Mouse (Mus musculus) MEL (cell line): Measurements from ENCODE around the gene Btbd35f21. TPM values are rescaled to one million over a fixed set of nuclear protein-coding genes. Genes with fewer than 3 reads are reported as not detected.
"Not testable (repeated sequence)": the region's sequence is repeated elsewhere in the genome, so short reads cannot be mapped to it uniquely, and the experiment has no call there.

Experiments used
- DNase-seq: peaks from one replicate; pipeline ENCODE4 v3.0.0; 2011; ENCODE audit warnings: low read depth, low spot score
- H3K27ac ChIP-seq: 2 replicates; pipeline ENCODE4 v1.5.1; 2012; ENCODE audit warnings: low read depth, mild to moderate bottlenecking, control low read depth, low read length, moderate library complexity; ENCODE audit not compliant: control insufficient read depth
- H3K27me3 ChIP-seq, 2 experiments: fragments of 150-350 bp in 1 of 2; sonication (generic) in 1 of 2; 2 replicates each; pipeline ENCODE4 v1.6.1; 2012; ENCODE audit warnings: low read length in 2 of 2, mild to moderate bottlenecking in 2 of 2, improper control_type of control experiment in 1 of 2, moderate library complexity in 1 of 2; ENCODE audit not compliant: insufficient read depth in 2 of 2, control insufficient read depth in 1 of 2
- H3K36me3 ChIP-seq, 2 experiments: 2 replicates each; pipeline ENCODE4 v1.6.1; 2012 to 2014; ENCODE audit warnings: low read length in 2 of 2, improper control_type of control experiment in 1 of 2, inconsistent platforms in 1 of 2, mild to moderate bottlenecking in 1 of 2; ENCODE audit not compliant: insufficient read depth in 2 of 2, control insufficient read depth in 1 of 2
- H3K4me1 ChIP-seq, 2 experiments: fragments of 150-350 bp in 1 of 2; sonication (generic) in 1 of 2; 2 replicates each; pipeline ENCODE4 v1.6.1; 2012; ENCODE audit warnings: low read length in 2 of 2, improper control_type of control experiment in 1 of 2, mild to moderate bottlenecking in 1 of 2; ENCODE audit not compliant: insufficient read depth in 2 of 2, control insufficient read depth in 1 of 2
- H3K4me3 ChIP-seq, 2 experiments: fragments of 150-350 bp in 1 of 2; sonication (generic) in 1 of 2; 2 replicates each; pipeline ENCODE4 v1.5.1; 2012; ENCODE audit warnings: low read depth in 2 of 2, low read length in 2 of 2, mild to moderate bottlenecking in 2 of 2, moderate library complexity in 2 of 2, control low read depth in 1 of 2, improper control_type of control experiment in 1 of 2; ENCODE audit not compliant: control insufficient read depth in 1 of 2, insufficient read depth in 1 of 2
- H3K79me2 ChIP-seq: 2 replicates; pipeline ENCODE4 v1.6.1; 2012; ENCODE audit warnings: mild to moderate bottlenecking, low read length, moderate library complexity; ENCODE audit not compliant: control insufficient read depth, poor library complexity, insufficient read depth
- H3K9ac ChIP-seq: 2 replicates; pipeline ENCODE4 v1.6.1; 2012; ENCODE audit warnings: low read depth, mild to moderate bottlenecking, control low read depth, low read length, moderate library complexity; ENCODE audit not compliant: control insufficient read depth, poor library complexity, severe bottlenecking
- H3K9me3 ChIP-seq: fragments of 150-350 bp; sonication (generic); replicated peaks from 2 replicates; pipeline ENCODE4 v1.6.1; 2012; ENCODE audit warnings: mild to moderate bottlenecking, low read length, improper control_type of control experiment, moderate library complexity; ENCODE audit not compliant: insufficient read depth
- polyA plus RNA-seq, 2 experiments: library from polyadenylated mRNA; stranded (reverse) in 1 of 2; unstranded in 1 of 2; fragments of >175 nt in 1 of 2; fragments of >200 nt in 1 of 2; gene quantifications; 2 replicates each; pipeline versions ENCODE4 v1.2.1 to v1.2.4; 2012; ENCODE audit warnings: low replicate concordance in 2 of 2, low read depth in 1 of 2; ENCODE audit not compliant: insufficient read length in 2 of 2, insufficient read depth in 1 of 2, missing spikeins in 1 of 2
- total RNA-seq: library from RNA; depleted of rRNA; stranded (reverse); fragments of 300-350 nt; gene quantifications from 2 replicates; pipeline ENCODE4 v1.2.3, GENCODE M21; 2012; rRNA removed

The Btbd35f21 gene
- total RNA-seq = not detected in 2 replicates
- polyA plus RNA-seq = not detected

DNA sequence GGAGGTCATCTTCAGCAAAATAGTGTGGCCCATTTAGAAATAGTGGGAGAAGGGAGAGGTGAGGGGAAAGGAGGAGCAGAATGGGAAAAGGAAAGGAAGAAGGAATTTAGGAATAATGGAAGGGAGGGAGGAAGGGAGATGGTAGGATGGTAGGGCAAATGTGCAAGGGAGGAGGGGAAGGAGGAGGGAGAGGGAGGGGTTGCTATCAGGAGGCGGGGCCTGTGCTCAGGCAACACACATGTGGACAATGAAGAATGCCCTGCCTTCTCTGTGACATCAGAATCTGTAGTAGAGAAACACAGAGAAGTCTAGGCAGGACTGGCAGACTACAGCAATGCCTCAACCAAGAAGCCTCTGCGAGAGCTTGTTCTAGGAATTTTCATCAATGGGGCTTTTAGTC, at the start of gene Btbd35f21:
Gene Btbd35f21, plus strand, starts transcription at position 301 of the 400 bp plus-strand sequence.
- H3K4me1 ChIP-seq, H3K4me3 ChIP-seq, H3K9me3 ChIP-seq, H3K27ac ChIP-seq, H3K27me3 ChIP-seq, DNase-seq, H3K36me3 ChIP-seq, H3K79me2 ChIP-seq, H3K9ac ChIP-seq: not testable (repeated sequence)

Other genes starting within 250 kb of the Btbd35f21 start
- gene Btbd35f1, start 166.1 kb upstream of the Btbd35f21 start, total RNA-seq = not detected in 2 replicates
- gene Btbd35f1, start 166.1 kb upstream of the Btbd35f21 start, polyA plus RNA-seq = not detected
- not detected in 2 replicates for gene Gm5926, start 75.4 kb upstream of the Btbd35f21 start, total RNA-seq
- gene Gm5926, start 75.4 kb upstream of the Btbd35f21 start, polyA plus RNA-seq = not detected
- not detected in 2 replicates for gene Btbd35f30, start 168.5 kb downstream of the Btbd35f21 start, total RNA-seq
- gene Btbd35f30, start 168.5 kb downstream of the Btbd35f21 start, polyA plus RNA-seq = not detected
- gene Gm21789, start 215.7 kb downstream of the Btbd35f21 start, total RNA-seq = not detected in 2 replicates
- gene Gm21789, start 215.7 kb downstream of the Btbd35f21 start, polyA plus RNA-seq = not detected
- not detected in 2 replicates for gene Btbd35f5, start 247.8 kb downstream of the Btbd35f21 start, total RNA-seq
- gene Btbd35f5, start 247.8 kb downstream of the Btbd35f21 start, polyA plus RNA-seq = not detected